Mouse (Mus musculus): Measurements from ENCODE around the gene Jkamp.
A peak's percentile ranks its signal among the peaks of the same experiment; 100 is the strongest.

Gene Jkamp

DNA sequence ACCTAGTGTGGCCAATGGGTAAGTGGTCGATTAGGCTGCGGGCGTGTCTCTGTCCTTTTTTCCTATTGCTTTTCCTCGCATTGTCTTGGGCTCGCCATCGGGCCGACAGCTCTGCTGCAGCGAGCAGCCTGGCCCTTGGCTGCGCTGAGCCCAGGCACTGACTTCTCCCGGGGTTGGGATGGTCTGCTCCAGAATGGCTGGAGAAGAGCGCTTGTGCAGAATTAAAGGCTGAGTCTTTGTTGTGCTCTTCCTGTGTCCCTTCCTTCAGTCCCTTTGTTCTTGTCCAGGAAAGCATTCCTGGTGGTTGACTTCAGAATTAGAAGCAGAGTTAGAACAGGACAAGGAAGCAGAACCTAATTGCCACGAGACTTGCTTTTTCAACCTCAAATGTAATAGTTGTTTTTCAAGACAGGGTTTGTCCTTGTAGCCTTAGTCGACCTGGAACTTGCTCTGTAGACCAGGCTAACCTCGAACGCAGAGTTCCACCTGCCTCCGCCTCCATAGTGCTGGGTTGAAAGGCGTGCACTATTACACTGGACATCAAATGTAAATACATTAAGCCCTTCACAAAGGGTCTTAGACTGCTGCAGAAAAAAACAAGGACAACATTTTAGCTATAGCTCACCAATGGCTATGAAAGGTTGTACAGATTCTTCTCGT lies 907 bp downstream of the Jkamp start:
- no peak for DNase-seq (ENCODE audit: low read depth)

DNA sequence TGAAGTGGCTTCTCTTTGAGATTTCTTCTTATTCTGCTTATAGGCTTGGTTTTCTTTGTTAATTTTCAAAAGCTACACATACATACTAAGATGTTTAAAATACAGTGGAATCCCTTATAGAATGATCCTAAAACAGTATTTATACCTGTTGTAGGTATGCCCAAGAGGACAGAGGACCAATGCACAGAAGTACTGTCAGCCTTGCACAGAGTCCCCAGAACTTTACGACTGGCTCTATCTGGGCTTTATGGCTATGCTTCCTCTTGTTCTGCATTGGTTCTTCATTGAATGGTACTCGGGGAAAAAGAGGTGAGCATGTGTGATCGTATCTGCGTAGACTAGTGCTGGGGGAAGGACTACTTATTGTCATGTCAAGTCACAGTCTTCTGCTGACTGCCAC lies 4.4 kb downstream of the Jkamp start:
- no peak for DNase-seq (ENCODE audit: low read depth)

DNA sequence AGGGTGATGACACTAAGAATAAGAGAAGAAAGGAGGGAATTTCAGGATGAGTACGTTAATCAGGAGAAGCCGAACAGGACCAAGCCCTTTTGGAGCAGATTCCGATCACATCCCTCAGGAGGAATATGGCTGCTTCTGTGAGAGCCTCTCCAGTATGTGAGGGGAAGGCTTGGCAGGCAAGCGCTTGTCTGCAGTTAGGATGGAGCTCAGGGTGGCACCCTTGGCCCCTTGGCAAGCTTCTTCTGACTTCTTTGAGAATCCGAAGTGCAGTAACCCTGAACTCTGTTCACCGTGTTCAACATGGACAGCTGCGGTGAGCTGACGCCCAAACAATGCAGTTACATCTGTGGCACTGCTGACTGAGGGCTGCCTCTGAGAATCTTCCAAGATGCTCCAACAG lies 11.6 kb downstream of the Jkamp start:
- no peak for DNase-seq (ENCODE audit: low read depth)

DNA sequence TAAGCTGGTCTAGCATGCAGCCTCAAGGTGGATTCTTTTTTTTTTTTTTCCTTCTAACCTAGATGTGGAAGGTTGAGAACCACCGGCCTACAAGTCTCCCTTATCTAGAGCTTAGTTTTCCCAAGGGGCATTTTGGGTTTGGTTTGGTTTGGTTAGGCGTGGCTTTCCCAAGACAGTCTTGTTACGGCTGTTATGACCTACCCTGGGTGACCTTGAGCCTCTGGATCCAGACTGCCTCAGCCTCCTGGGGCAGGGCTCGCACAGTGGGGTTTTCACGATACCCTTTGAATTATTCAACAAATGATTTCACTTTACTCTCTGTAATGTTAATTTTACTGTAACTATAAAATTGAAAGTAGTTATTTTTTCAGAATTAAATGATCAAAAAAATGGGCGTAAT lies 17.4 kb downstream of the Jkamp start:
- DNase-seq (ENCODE audit: low read depth), result no peak

DNA sequence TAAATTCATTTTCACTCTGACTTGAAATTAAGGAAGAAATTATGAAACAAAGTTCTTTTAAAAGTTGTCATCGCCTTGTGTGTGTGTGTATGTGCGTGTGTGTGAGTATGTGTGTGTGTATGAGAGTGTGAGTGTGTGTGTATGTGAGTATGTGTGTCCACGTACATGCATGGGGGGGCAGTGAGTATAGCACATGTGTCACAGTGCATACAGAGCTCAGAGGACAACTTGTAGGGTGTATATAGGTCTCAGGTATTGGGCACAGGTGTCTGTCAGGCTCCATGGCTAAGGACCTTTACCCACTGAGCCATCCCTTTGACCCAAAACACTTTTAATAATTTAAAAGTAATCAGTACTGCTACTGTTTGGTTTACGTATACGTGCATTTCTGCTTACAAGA lies 18.6 kb downstream of the Jkamp start:
- DNase-seq (ENCODE audit: low read depth), result no peak

DNA sequence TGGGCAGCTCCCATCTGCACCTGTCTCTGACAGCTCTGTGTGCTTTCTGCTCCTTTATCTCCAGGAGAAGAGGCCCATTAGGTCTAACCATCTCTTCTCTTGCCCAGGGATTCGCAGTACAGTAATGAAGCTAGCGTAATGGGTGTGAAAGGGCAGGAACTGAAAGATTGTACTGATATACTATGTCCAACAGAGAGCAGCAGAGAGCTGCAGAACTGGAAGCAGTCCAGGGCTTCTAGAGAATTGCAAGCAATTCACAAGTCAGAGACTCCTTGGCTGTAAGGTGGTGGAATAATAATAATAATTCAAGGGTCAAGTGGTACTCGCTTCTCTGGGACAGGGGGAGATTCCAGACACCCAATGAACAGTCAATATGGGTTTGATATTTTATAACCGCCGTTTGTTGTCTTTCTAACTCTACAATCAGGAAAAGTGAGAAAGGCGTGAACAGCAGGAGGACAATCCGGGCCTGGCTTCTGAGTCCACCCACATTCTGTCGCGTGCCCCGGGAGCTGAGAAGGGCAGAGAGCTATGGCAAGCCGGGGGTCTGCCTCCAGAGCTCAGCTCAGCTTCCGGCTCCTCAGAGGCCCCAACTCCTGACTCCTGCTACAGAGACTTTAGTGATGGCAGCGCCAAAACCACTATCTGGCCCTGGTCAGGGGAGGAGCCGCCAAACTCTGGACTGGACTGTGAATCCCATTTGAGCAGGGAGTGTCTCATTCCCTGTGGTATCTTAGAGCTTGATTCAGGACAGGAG lies 19.3 kb downstream of the Jkamp start:
- peak; percentile 67 for DNase-seq (ENCODE audit: low read depth)

DNA sequence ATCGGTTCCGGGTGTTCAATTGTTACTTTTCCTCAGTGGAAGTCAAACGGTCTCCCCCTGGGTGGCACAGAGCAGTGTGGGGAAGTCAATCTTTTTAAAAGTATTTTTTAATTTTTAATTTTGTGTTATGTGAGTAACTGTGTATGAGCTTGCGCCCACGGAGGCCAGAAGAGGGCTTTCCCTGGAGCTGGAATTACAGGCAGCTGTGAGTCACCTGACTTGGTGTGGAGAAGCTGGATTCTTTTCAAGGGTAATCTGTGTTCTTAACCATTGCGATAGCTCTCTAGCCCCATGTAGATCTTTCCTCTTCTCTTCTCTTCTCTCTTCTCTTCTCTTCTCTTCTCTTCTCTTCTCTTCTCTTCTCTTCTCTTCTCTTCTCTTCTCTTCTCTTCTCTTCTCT lies 29.7 kb downstream of the Jkamp start:
- DNase-seq (ENCODE audit: low read depth), result no peak

DNA sequence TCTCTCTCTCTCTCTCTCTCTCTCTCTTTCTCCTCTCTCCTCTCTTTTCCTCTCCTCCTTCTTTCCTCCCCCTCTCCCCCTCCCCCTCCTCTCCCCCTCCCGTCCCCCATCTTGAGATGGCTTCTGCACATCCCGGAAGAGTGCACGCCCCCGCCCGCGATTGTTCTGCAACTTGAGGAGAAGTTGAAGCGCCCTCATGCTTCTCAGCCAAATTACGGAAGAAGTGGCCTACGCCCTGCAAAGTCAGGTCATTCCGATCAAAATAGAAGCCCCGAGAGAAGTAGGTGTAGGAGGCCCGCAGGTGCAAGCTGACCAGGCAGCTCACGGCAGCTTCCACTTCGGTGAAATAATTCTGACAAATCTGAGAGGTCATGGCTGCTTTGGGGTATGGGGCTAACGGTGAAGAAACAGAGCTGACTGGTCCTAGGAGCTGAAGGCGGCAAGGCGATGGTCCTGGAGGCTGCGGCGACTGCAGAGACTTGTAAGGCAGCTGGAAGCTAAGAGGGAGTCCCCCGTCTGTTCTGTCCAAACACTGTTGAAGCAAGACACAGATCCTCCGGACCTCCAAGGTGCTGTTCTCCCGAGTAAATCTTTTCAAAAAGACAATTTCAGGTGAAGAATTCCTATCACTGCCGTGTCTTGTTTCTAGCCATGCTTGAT lies 30.4 kb downstream of the Jkamp start:
- DNase-seq (ENCODE audit: low read depth), result no peak

DNA sequence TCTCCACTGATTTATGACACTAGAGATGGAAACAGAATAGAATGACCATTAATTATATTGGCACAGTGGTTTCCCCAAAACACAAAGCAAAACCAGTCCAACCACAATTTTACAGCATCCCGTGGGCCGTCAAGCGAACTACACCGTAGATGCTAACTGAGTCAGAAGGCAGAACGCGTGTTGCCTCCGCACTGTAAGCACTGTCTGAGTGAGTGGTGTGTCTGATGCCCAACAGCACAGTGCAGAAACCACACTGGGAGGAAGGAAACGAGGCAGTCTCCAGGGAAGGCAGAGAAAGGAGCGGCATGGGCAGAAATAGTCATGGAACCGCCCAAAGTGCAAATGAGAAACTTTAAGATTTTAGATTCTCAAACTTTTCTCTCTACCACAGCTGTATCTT lies 43.8 kb downstream of the Jkamp start:
- no peak for DNase-seq (ENCODE audit: low read depth)

DNA sequence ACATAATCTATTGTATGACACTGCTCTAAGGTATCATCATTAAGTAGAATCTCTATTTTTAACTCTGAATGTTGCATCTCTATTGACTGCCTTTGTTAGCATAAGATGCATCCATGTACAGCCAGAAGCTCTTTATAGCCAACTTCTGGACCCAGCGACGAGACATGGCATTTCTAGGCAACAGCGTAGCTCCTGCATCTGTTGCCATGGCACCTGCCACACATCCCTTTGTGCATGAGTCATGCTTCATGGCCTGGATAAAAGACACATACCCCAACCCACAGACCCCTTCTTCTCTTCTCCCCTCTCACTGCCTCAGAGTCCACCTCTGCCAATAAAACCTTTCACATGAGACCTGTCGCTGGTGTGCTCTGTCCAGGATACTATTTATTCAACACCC lies 65.4 kb downstream of the Jkamp start:
- no peak for DNase-seq (ENCODE audit: low read depth)
